Mouse (Mus musculus) embryonic facial prominence, embryonic 15.5 days (tissue): ENCODE measurements around the gene Acsf3. TPM values are rescaled to one million over a fixed set of nuclear protein-coding genes. Genes with fewer than 3 reads are reported as not detected.

Experiments
- ATAC-seq: fragments of 200-750 bp; cut with Nextera tagmentation; 2 replicates; pipeline ENCODE4 v1.8.0; 2017; ENCODE audit warnings: low read depth, moderate TSS enrichment; ENCODE audit not compliant: insufficient number of reproducible peaks, low FRiP score, low TSS enrichment
- H3K27ac ChIP-seq: fragments of 300-500 bp; sonication (generic); replicated peaks from 2 replicates; pipeline ENCODE4 v1.5.1; 2015; ENCODE audit warnings: mild to moderate bottlenecking, inconsistent platforms
- H3K27me3 ChIP-seq: fragments of 300-500 bp; sonication (generic); 2 replicates; pipeline ENCODE4 v1.6.1; 2015; ENCODE audit warnings: inconsistent platforms
- H3K36me3 ChIP-seq: fragments of 300-500 bp; sonication (generic); 2 replicates; pipeline ENCODE4 v1.6.1; 2015; ENCODE audit warnings: mild to moderate bottlenecking, inconsistent platforms
- H3K4me1 ChIP-seq: fragments of 300-500 bp; sonication (generic); 2 replicates; pipeline ENCODE4 v1.6.1; 2015; ENCODE audit warnings: inconsistent platforms
- H3K4me2 ChIP-seq: fragments of 300-500 bp; sonication (generic); replicated peaks from 2 replicates; pipeline ENCODE4 v1.6.1; 2015; ENCODE audit warnings: mild to moderate bottlenecking, inconsistent platforms
- H3K4me3 ChIP-seq: fragments of 300-500 bp; sonication (generic); replicated peaks from 2 replicates; pipeline ENCODE4 v1.5.1; 2015; ENCODE audit warnings: mild to moderate bottlenecking, inconsistent platforms
- H3K9ac ChIP-seq: fragments of 300-500 bp; sonication (generic); 2 replicates; pipeline ENCODE4 v1.6.1; 2015; ENCODE audit warnings: inconsistent platforms
- H3K9me3 ChIP-seq: fragments of 300-500 bp; sonication (generic); replicated peaks from 2 replicates; pipeline ENCODE4 v1.6.1; 2016; ENCODE audit warnings: inconsistent platforms
- WGBS: fragments of 180-500 bp; shearing (Covaris S2); methylation state at CpG from one replicate; pipeline ENCODE4 v1.1.7; 2015; 5-methylcytosine and 5-hydroxymethylcytosine counted together
- polyA plus RNA-seq: library from polyadenylated mRNA; unstranded; fragments of >200 nt; fragmentation: Nextera tagmentation; extraction: Ambion mirVana; gene quantifications from 2 replicates; pipeline ENCODE4 v1.2.1, GENCODE M21; 2015

Gene Acsf3
- polyA plus RNA-seq, 1 experiment from 2014 or later, result 17.2 TPM

- Histone ChIP-seq H3K4me2 (no peak overlapping the region), H3K4me3 (no peak overlapping the region), H3K9ac (no peak overlapping the region), H3K27me3 (peaks cover 12% of the 10 kb centered on the region), H3K36me3 (no peaks in the 10 kb centered on the region), H3K27ac (no peak overlapping the region), H3K4me1 (peaks cover 5% of the 10 kb centered on the region; the same call in 1 of the 2 replicates), H3K9me3 (no peaks in the 10 kb centered on the region)
- WGBS, result 52% methylated on average over 12 of the region's 12 CpGs
- no peak for ATAC-seq
Observed at GRCm38 (mm10) chr8:122762731-122763266, 12.5 kb upstream of the Acsf3 start.

GRCm38 (mm10) chr8:122763267-122763738 lies 12.0 kb upstream of the Acsf3 start:
- no peak overlapping the region for H3K27ac ChIP-seq
- peaks cover 12% of the 10 kb centered on the region for H3K27me3 ChIP-seq
- no peak for ATAC-seq
- 66% methylated on average over 14 of the region's 14 CpGs for WGBS
- peaks cover 5% of the 10 kb centered on the region; the same call in 1 of the 2 replicates for H3K4me1 ChIP-seq
- H3K4me2 ChIP-seq, result no peak overlapping the region
- H3K36me3 ChIP-seq, result no peaks in the 10 kb centered on the region
- no peak overlapping the region for H3K9ac ChIP-seq
- no peak overlapping the region for H3K4me3 ChIP-seq
- no peaks in the 10 kb centered on the region for H3K9me3 ChIP-seq

GRCm38 (mm10) chr8:122764790-122765474 lies 10.4 kb upstream of the Acsf3 start:
- no peak overlapping the region for H3K9ac ChIP-seq
- no peaks in the 10 kb centered on the region for H3K36me3 ChIP-seq
- no peaks in the 10 kb centered on the region for H3K9me3 ChIP-seq
- ATAC-seq, result no peak
- H3K4me3 ChIP-seq, result no peak overlapping the region
- no peak overlapping the region for H3K4me2 ChIP-seq
- peaks cover 14% of the 10 kb centered on the region for H3K27me3 ChIP-seq
- 82% methylated on average over 7 of the region's 7 CpGs for WGBS
- H3K4me1 ChIP-seq, result peaks cover 5% of the 10 kb centered on the region; the same call in 1 of the 2 replicates
- no peak overlapping the region for H3K27ac ChIP-seq

- Histone ChIP-seq H3K4me2 (no peak overlapping the region), H3K9me3 (no peaks in the 10 kb centered on the region), H3K36me3 (no peaks in the 10 kb centered on the region), H3K4me3 (no peak overlapping the region), H3K9ac (no peak overlapping the region), H3K4me1 (peaks cover 5% of the 10 kb centered on the region; the same call in 1 of the 2 replicates), H3K27me3 (peaks cover 10% of the 10 kb centered on the region), H3K27ac (no peak overlapping the region)
- 52% methylated on average over 5 of the region's 5 CpGs for WGBS
- no peak for ATAC-seq
Observed at GRCm38 (mm10) chr8:122766189-122766588, 9.1 kb upstream of the Acsf3 start.

- no peaks in the 10 kb centered on the region for H3K36me3 ChIP-seq
Observed at GRCm38 (mm10) chr8:122766647-122767200, 8.6 kb upstream of the Acsf3 start.

GRCm38 (mm10) chr8:122767229-122767628 lies 8.1 kb upstream of the Acsf3 start:
- WGBS, result 34% methylated on average over 9 of the region's 9 CpGs
- ATAC-seq, result no peak
- Histone ChIP-seq H3K4me1 (peaks cover 5% of the 10 kb centered on the region; the same call in 1 of the 2 replicates), H3K27ac (no peak overlapping the region), H3K4me2 (no peak overlapping the region), H3K27me3 (peaks cover 11% of the 10 kb centered on the region), H3K9me3 (no peaks in the 10 kb centered on the region), H3K36me3 (no peaks in the 10 kb centered on the region), H3K4me3 (no peak overlapping the region), H3K9ac (no peak overlapping the region)

More at GRCm38 (mm10) chr8:122766647-122767200, 8.6 kb upstream of the Acsf3 start:
- H3K27ac ChIP-seq, result no peak overlapping the region
- H3K9me3 ChIP-seq, result no peaks in the 10 kb centered on the region
- no peak for ATAC-seq
- H3K27me3 ChIP-seq, result peaks cover 10% of the 10 kb centered on the region
- H3K4me3 ChIP-seq, result no peak overlapping the region
- H3K4me1 ChIP-seq, result peaks cover 5% of the 10 kb centered on the region; the same call in 1 of the 2 replicates
- H3K9ac ChIP-seq, result no peak overlapping the region
- WGBS, result 69% methylated on average over 8 of the region's 8 CpGs
- H3K4me2 ChIP-seq, result no peak overlapping the region

- WGBS, result 59% methylated on average over 24 of the region's 24 CpGs
- no peak for ATAC-seq
- H3K27me3 ChIP-seq, result peaks cover 14% of the 10 kb centered on the region
- H3K4me1 ChIP-seq, result no peaks in the 10 kb centered on the region
- H3K9me3 ChIP-seq, result no peaks in the 10 kb centered on the region
- H3K4me3 ChIP-seq, result no peak overlapping the region
- H3K36me3 ChIP-seq, result no peaks in the 10 kb centered on the region
- no peak overlapping the region for H3K9ac ChIP-seq
- no peak overlapping the region for H3K4me2 ChIP-seq
- no peak overlapping the region for H3K27ac ChIP-seq
Observed at GRCm38 (mm10) chr8:122769251-122770058, 5.8 kb upstream of the Acsf3 start.

GRCm38 (mm10) chr8:122772431-122773060 lies 2.7 kb upstream of the Acsf3 start:
- no peaks in the 10 kb centered on the region for H3K9me3 ChIP-seq
- H3K27ac ChIP-seq, result no peak overlapping the region
- peaks cover 13% of the 10 kb centered on the region for H3K27me3 ChIP-seq
- no peaks in the 10 kb centered on the region for H3K36me3 ChIP-seq
- peaks cover 13% of the 10 kb centered on the region for H3K4me1 ChIP-seq
- ATAC-seq, result no peak
- no peak overlapping the region for H3K4me3 ChIP-seq
- no peak overlapping the region for H3K4me2 ChIP-seq
- WGBS, result 37% methylated on average over 10 of the region's 10 CpGs
- H3K9ac ChIP-seq, result no peak overlapping the region

GRCm38 (mm10) chr8:122777701-122778100 lies 2.4 kb downstream of the Acsf3 start:
- H3K9me3 ChIP-seq, result no peaks in the 10 kb centered on the region
- H3K4me2 ChIP-seq, result no peak overlapping the region
- H3K27ac ChIP-seq, result no peak overlapping the region
- H3K4me1 ChIP-seq, result peaks cover 13% of the 10 kb centered on the region
- ATAC-seq, result no peak
- peaks cover 4% of the 10 kb centered on the region; the same call in 1 of the 2 replicates for H3K27me3 ChIP-seq
- WGBS, result 84% methylated on average over 6 of the region's 6 CpGs
- H3K4me3 ChIP-seq, result no peak overlapping the region
- peaks cover 28% of the 10 kb centered on the region for H3K36me3 ChIP-seq
- H3K9ac ChIP-seq, result no peak overlapping the region

GRCm38 (mm10) chr8:122778703-122779239 lies 3.5 kb downstream of the Acsf3 start:
- H3K4me2 ChIP-seq, result no peak overlapping the region
- peaks cover 32% of the 10 kb centered on the region for H3K36me3 ChIP-seq
- no peak for ATAC-seq
- H3K4me3 ChIP-seq, result no peak overlapping the region
- no peaks in the 10 kb centered on the region for H3K9me3 ChIP-seq
- peaks cover 13% of the 10 kb centered on the region for H3K4me1 ChIP-seq
- no peak overlapping the region for H3K27ac ChIP-seq
- 80% methylated on average over 3 of the region's 3 CpGs for WGBS
- no peak overlapping the region for H3K9ac ChIP-seq
- H3K27me3 ChIP-seq, result 0 out of 2 replicates have a peak, but pooled peaks cover 4% of the 10 kb centered on the region
